Mouse (Mus musculus): Measurements from ENCODE around the gene Tead1.
"Not testable (repeated sequence)": the region's sequence is repeated elsewhere in the genome, so short reads cannot be mapped to it uniquely, and the experiment has no call there.

Tead1 gene

DNA sequence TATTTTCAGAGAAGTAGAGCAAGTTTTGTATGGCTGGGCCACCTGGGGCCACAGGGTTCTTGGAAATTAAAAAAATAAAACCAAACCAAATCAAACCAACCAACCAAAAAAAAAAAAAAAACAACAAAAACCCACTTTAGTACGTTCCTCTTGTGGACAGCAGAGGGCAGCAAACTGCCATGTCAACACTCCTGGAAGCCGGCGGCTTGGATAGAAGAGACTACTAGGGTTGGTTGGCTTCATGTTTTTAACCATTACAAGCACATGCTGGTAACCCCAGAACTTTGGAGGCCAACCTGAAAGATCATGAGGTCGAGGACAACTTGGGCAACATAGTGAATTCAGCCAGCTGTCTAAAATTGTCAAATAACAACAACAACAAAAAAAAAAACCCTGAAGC lies 240.7 kb downstream of the Tead1 start:
- peak; percentile 54 for DNase-seq (ENCODE audit: extremely low spot score)

DNA sequence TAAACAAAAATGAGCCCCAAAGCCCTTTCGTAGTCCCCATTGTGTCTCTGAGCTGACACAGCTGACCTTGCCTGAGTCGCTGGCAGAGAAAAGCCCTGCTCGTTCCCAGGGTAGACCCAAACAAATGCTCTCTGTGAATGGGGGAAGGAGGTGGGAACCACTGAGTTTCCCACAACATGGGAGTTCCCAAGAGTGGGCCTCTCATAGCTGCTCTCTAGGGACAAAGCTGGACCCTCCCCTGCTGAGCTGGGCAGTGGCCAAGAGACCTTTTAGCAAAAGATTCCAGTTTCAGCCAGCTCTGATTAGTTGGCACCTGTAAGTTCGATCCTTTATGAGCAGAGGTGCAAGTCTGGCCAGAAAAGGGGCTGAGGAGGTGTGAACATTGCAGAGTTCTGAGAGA lies 243.7 kb downstream of the Tead1 start:
- no peak for DNase-seq (ENCODE audit: extremely low spot score)

DNA sequence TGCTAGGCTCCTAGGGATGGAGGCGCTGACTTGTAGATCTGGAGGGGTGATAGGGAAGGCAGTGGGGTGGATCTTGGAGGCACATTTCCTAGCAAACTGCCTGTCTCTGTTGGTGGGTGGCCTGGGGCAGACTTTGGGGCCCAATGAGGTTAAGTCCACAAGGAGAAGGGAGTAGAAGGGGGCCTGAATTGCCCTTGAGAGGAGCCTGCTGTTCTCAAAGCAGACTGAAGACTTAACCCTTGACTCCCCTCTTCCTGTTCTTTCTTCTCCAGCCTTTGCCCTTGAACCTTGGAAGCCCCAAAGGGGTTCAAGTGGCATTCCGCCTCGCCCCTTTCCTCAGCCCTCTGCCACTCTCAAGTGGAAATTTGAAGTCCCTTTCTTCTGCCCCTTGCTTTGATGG lies 244.6 kb downstream of the Tead1 start:
- no peak for DNase-seq (ENCODE audit: extremely low spot score)

DNA sequence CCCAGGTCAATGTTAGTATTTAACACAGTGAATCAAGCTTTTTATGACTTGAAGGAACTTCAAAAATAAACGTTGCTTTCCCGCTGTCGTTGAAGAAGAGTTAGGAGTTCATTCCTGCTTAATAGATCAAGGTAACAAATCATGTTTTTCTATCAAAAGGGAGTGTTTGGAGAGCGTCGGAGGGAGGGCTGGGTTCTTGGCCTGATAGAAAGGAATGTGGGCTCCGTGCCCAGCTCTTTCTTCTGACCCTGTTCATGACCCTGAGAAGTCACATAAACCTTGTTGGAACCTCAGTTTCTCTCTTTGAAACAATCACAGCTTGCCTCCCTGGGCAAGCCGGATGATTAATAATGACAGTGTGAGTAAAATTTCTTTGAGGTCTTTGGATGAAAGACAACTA lies 251.6 kb downstream of the Tead1 start:
- no peak for DNase-seq (ENCODE audit: extremely low spot score)

DNA sequence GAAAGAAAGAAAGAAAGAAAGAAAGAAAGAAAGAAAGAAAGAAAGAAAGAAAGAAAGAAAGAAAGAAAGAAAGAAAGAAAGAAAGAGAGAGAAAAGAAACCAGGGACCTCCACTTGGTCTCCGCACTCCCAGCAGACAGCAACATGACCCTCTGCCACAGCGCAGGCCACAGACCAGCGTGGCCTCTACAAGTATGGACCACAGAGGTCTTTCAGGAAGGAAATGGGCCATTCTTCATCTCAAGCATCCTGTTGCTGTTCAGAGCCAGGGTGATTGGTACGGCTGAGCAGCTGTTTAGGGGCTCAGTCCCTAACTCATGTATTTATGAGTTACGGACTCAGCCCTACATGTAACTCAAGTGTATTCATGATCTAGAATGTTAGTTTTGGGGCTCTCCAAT lies 256.8 kb downstream of the Tead1 start:
- not testable (repeated sequence) for DNase-seq (ENCODE audit: extremely low spot score)

DNA sequence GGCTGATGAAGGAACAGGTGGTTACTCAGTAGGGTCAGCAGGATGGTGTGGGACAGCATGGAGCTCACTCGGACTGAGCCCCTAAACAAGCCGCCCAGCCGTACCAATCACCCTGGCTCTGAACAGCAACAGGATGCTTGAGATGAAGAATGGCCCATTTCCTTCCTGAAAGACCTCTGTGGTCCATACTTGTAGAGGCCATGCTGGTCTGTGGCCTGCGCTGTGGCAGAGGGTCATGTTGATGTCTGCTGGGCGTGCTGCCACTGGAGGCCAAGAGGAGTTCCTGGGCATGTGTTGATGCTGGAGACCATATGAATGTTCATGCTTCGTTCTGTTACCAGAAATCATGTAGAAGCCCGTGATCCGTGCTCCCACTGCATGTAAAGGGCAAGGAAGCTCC lies 258.0 kb downstream of the Tead1 start:
- no peak for DNase-seq (ENCODE audit: extremely low spot score)

DNA sequence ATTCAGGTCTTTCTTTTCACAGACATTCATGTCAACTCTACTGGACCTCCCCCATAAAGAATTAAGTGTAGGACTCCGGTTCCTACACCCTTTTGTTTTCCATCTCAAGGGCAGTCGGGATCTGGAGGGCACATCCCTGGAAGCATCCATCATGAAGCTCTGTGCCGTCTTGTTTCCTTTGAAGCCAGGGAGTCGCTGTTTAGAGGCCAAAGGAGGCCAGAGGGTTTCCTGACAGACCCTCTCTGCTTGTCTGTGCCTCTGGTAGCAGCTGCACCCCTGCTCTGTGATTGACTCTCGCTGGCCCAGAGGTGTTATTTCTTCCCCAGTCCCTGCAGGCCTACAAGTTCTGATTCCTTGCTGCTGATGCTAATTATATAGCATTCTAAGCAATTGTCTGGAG lies 259.8 kb downstream of the Tead1 start:
- DNase-seq (ENCODE audit: extremely low spot score) = no peak

DNA sequence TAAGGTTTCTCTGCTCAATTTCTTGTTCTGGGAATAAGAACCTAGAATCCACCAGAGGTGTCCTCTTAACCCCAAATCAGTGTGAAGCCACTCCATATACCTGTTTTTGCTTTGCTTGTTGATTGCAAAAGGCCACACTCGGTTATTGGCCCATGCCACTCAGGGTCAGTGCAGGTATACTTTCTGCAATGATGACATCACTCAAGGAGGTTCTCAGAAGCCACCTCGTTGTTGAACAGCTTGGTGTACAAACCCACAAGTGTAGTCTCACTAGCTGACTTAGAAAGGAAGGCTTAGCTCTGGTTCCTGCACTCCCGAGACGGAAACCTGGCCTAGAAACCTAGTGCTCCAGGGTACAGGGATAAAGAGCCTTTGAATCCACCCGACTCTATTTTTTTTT lies 263.4 kb downstream of the Tead1 start:
- no peak for DNase-seq (ENCODE audit: extremely low spot score)

DNA sequence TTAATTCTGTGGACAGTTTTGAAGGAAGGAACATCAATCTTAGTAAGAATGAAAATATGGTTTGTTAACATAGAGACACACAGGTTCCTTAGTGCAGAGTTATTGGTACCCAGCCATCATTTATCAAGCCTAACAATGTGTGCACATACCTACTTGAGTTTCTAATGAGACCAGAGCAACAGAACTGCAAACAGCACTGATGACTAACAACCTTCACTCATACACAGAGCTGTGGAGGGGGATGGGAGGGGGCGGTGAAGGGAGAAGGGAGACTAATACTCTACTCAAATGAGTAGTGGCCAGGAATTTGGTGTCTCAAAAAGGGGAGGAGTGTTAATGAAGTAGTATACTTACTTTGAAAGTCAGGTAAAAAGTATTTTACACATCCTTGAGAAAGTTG lies 263.9 kb downstream of the Tead1 start:
- DNase-seq (ENCODE audit: extremely low spot score) = no peak

DNA sequence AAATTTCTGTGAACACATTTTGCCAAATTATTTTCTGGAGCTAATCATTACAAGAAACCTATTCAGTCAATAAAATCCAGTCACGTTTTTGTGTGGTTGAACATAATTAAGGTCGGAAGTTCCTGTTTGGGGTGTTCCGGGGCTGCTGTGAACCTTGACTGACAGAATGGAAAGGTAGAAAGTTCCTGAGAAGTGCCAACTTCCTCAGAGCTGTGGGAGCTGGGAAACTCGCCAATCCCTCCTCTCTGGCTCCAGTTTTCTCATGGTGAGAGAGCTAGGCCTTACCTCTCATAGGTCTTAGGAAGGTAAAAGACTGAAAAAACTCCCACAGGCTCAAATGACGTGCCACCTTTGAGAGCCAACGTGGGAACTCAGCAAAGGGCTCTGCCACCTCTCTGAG lies 267.6 kb downstream of the Tead1 start:
- no peak for DNase-seq (ENCODE audit: extremely low spot score)

DNA sequence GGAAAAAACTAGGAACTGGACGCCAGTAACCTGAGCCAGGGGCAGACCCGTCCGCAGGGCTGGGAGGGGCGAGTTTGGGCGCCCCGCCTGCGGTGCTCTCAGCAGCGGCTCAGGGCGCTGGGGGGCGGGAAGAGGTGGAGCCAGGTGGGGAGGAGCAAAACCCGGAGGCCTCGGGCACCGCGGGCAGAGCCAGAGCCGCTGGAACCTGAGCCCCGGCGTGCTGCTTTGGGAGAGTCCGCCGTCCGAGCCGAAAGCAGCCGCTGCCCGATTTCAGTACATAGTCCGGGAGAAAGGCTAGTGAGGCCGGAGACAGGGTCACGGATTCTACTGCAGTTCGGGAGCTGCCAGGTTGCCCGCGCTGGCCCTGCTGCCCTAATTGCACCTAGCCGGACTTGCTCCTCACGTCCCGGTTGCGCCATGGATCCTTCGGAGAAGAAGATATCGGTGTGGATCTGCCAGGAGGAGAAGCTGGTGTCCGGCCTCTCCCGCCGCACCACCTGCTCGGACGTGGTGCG lies 274.7 kb downstream of the Tead1 start, which contains the start of gene Rassf10:
Gene Rassf10 (plus strand): TSS at position 186 of the 515 bp plus-strand sequence.
- DNase-seq (ENCODE audit: extremely low spot score) = peak; percentile 84

DNA sequence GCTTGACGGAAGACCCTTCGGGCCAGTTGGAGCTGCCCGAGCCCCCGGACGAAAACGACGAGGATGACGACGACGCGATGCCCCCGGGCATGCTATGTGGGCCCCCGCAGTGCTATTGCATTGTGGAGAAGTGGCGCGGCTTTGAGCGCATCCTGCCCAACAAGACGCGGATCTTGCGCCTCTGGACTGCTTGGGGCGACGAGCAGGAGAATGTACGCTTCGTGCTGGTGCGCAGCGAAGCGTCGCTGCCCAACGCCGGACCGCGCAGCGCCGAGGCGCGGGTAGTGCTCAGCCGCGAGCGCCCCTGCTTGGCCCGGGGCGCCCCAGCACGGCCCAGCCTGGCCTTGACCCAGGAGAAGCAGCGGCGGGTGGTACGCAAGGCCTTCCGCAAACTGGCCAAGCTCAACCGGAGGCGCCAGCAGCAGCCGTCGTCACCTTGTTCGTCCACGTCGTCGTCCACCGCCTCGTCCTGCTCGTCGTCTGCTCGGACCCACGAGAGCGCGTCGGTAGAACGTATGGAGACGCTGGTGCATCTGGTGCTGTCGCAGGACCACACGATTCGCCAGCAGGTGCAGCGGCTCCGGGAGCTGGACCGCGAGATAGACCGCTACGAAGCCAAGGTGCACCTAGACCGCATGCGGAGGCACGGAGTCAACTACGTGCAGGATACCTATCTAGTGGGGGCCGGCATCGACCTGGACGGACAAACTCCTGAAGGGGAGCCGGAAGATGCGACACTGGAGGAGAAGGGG lies 275.4 kb downstream of the Tead1 start:
- DNase-seq (ENCODE audit: extremely low spot score) = no peak

DNA sequence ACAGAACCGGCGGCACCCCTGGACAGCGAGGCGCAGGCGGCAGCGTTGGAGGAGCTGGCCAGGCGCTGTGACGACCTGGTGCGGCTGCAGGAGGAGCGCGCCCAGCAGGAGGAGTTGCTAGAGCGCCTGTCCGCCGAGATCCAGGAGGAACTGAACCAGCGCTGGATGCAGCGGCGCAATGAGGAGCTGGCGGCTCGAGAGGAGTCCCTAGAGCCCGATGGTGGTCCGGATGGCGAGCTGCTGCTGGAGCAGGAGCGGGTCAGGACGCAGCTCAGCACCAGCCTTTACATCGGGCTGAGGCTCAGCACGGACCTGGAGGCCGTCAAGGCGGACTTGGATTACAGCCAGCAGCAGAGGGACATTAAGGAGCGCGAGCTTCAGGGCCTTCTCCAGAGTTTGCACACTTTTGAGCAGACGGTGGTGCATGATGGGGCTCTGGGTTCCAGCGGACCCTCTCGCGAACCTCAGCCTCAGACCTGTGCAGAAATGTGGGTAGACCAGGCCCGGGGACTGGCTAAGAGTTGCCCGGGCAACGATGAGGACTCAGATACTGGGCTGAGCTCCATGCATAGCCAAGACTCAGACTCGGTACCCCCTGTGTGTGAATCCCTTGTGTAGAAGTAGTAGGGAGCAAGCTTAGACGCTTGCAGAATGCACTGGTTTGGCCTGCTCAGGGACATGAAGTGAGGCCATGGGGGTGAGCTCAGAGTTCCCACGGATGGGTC lies 276.1 kb downstream of the Tead1 start:
- peak; percentile 35 for DNase-seq (ENCODE audit: extremely low spot score)

DNA sequence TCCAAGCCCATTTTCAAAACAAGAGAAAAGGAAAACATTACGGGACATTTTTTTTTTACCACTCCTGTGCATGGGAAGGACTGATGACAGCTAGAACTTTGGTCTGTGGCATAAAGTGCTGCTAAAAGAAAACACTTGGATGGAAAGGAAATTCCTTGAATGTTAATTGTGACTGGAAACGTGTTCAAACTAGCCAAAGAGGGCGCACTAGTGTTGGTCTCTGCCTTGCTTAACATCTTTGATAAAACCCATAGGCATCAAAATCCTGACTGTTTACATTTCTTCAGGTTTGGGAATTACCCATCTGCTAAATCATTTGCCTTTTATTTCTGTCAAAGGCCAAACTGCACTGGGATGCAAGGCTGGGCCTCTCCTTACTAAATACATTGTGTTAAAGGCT lies 276.8 kb downstream of the Tead1 start:
- no peak for DNase-seq (ENCODE audit: extremely low spot score)
